Mouse (Mus musculus) central nervous system, embryonic 11.5 days (tissue): ENCODE measurements around the gene Olfr164. TPM values are rescaled to one million over a fixed set of nuclear protein-coding genes. Genes with fewer than 3 reads are reported as not detected.

Experiments used
- polyA plus RNA-seq: library from polyadenylated mRNA; depleted of rRNA; stranded (reverse); fragments of >200 nt; gene quantifications from 2 replicates; pipeline ENCODE4 v1.2.3, GENCODE M21; 2012; rRNA removed

Olfr164 gene
- not detected in 2 replicates for polyA plus RNA-seq

GRCm38 (mm10) chr16:19313964-19314363 lies at the start of gene Olfr164:
Gene Olfr164 (minus strand): TSS chr16:19314064.

Other genes starting within 250 kb of the Olfr164 start
- not detected in 2 replicates for gene Olfr165, start 109.1 kb upstream of the Olfr164 start, polyA plus RNA-seq
- not detected in 2 replicates for gene Olfr166, start 169.6 kb upstream of the Olfr164 start, polyA plus RNA-seq
- not detected in 2 replicates for gene Olfr167, start 208.2 kb upstream of the Olfr164 start, polyA plus RNA-seq
- gene Olfr168, start 221.5 kb upstream of the Olfr164 start, polyA plus RNA-seq = not detected in 2 replicates